Mouse (Mus musculus) forebrain, embryonic 11.5 days (tissue): ENCODE measurements around the gene Myh6. TPM values are rescaled to one million over a fixed set of nuclear protein-coding genes. Genes with fewer than 3 reads are reported as not detected.

Experiments
- ATAC-seq: fragments of 200-750 bp; cut with Nextera tagmentation; replicated peaks from 2 replicates; pipeline ENCODE4 v1.8.0; 2017; ENCODE audit warnings: moderate TSS enrichment; ENCODE audit not compliant: low FRiP score
- DNase-seq: peaks from one replicate; pipeline ENCODE4 v3.0.0-alpha.2; 2017; ENCODE audit warnings: low spot score
- H3K27ac ChIP-seq: fragments of 300-500 bp; sonication (generic); 2 replicates; pipeline ENCODE4 v1.5.1; 2014; ENCODE audit warnings: low read depth, low read length
- H3K27me3 ChIP-seq: fragments of 300-500 bp; sonication (generic); 2 replicates; pipeline ENCODE4 v1.6.1; 2014; ENCODE audit warnings: mild to moderate bottlenecking, low read length, mixed read lengths; ENCODE audit not compliant: control insufficient read depth, insufficient read depth
- H3K36me3 ChIP-seq: fragments of 300-500 bp; sonication (generic); 2 replicates; pipeline ENCODE4 v1.6.1; 2014; ENCODE audit warnings: mild to moderate bottlenecking, low read length, moderate library complexity, mixed read lengths; ENCODE audit not compliant: control insufficient read depth, insufficient read depth
- H3K4me1 ChIP-seq: fragments of 300-500 bp; sonication (generic); replicated peaks from 2 replicates; pipeline ENCODE4 v1.6.1; 2014; ENCODE audit warnings: low read length, mixed read lengths; ENCODE audit not compliant: control insufficient read depth, insufficient read depth
- H3K4me2 ChIP-seq: fragments of 300-500 bp; sonication (generic); 2 replicates; pipeline ENCODE4 v1.6.1; 2014; ENCODE audit warnings: low read depth, mild to moderate bottlenecking, low read length, moderate library complexity, mixed read lengths; ENCODE audit not compliant: severe bottlenecking
- H3K4me3 ChIP-seq: fragments of 300-500 bp; sonication (generic); 2 replicates; pipeline ENCODE4 v1.5.1; 2014; ENCODE audit warnings: low read depth, low read length
- H3K9ac ChIP-seq: fragments of 300-500 bp; sonication (generic); 2 replicates; pipeline ENCODE4 v1.6.1; 2014; ENCODE audit warnings: low read length
- H3K9me3 ChIP-seq: fragments of 300-500 bp; sonication (generic); 2 replicates; pipeline ENCODE4 v1.6.1; 2016; ENCODE audit warnings: low read length, mixed read lengths; ENCODE audit not compliant: control insufficient read depth
- WGBS: fragments of 180-500 bp; shearing (Covaris S2); extraction: QIAGEN DNeasy Blood & Tissue Kit; methylation state at CpG from one replicate; pipeline ENCODE4 v1.1.7; 2014; 5-methylcytosine and 5-hydroxymethylcytosine counted together
- polyA plus RNA-seq: library from polyadenylated mRNA; unstranded; fragments of >200 nt; fragmentation: Nextera tagmentation; extraction: Ambion mirVana; gene quantifications from 2 replicates; pipeline ENCODE4 v1.2.1, GENCODE M21; 2014

Myh6 gene
- polyA plus RNA-seq, 1 experiment from 2014 or later: not detected

- H3K27me3 ChIP-seq: no peaks in the 10 kb centered on the region
- ATAC-seq (no peak), DNase-seq (no peak)
- H3K36me3 ChIP-seq: no peaks in the 10 kb centered on the region
- H3K4me3 ChIP-seq: no peak overlapping the region
- no peak overlapping the region for H3K9ac ChIP-seq
- H3K4me1 ChIP-seq: peaks cover 23% of the 10 kb centered on the region
- H3K4me2 ChIP-seq: no peak overlapping the region
- no peak overlapping the region for H3K27ac ChIP-seq
- no peaks in the 10 kb centered on the region; the same call in 1 of the 2 replicates for H3K9me3 ChIP-seq
Observed at GRCm38 (mm10) chr14:54998680-54999079, 32.0 kb upstream of the Myh6 start.

DNA sequence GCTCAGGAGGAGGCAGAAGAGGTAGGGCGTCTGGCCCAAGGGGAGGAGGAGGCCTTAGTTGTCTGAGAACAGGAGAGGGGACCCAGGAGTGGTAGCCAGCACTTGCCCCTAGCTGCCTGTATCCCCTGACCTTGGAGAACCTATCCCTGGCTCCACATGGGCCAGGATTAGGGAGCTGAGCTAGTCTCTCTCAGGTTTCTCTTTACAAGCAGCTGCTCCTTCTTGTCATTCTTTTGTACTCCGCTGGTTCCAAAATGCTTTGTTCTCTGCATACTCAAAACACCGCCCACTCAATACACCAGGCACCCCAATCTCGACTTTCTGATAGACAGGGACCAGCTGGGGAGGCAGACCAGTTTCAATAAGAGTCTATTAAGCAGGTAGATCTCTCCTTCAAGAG lies 30.6 kb upstream of the Myh6 start:
- no peak for DNase-seq
- Histone ChIP-seq H3K9ac (no peak overlapping the region), H3K36me3 (no peaks in the 10 kb centered on the region), H3K4me1 (peaks cover 23% of the 10 kb centered on the region), H3K9me3 (no peaks in the 10 kb centered on the region; the same call in 1 of the 2 replicates), H3K27me3 (no peaks in the 10 kb centered on the region), H3K4me2 (no peak overlapping the region), H3K4me3 (no peak overlapping the region), H3K27ac (no peak overlapping the region)
- WGBS: 30% methylated on average over 4 of the region's 4 CpGs
- ATAC-seq: no peak

DNA sequence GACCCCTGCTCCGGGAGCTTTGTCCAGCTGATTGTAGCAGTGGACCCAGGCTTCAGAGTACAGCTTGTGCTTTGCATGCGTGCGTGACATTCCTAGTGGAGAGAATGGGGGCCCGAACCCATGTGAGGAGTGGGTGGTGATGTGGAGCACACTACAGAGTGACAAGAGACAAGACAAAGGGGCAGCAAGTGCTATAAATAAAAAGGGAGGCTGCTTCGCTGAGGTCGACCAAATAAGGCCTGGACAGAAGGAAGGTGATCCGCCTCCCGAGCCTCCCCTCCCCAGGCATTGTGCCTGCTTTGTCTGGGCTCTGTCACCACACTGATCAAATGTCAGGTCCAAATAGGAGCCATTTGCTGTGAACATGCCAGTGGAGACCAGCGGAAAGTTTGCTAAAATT lies 30.1 kb upstream of the Myh6 start:
- 42% methylated on average over 9 of the region's 9 CpGs for WGBS
- Histone ChIP-seq H3K9me3 (no peaks in the 10 kb centered on the region; the same call in 1 of the 2 replicates), H3K27ac (no peak overlapping the region), H3K4me1 (peaks cover 23% of the 10 kb centered on the region), H3K27me3 (no peaks in the 10 kb centered on the region), H3K36me3 (no peaks in the 10 kb centered on the region), H3K4me3 (no peak overlapping the region), H3K4me2 (no peak overlapping the region), H3K9ac (no peak overlapping the region)
- DNase-seq (peak; percentile 53), ATAC-seq (no peak)

DNA sequence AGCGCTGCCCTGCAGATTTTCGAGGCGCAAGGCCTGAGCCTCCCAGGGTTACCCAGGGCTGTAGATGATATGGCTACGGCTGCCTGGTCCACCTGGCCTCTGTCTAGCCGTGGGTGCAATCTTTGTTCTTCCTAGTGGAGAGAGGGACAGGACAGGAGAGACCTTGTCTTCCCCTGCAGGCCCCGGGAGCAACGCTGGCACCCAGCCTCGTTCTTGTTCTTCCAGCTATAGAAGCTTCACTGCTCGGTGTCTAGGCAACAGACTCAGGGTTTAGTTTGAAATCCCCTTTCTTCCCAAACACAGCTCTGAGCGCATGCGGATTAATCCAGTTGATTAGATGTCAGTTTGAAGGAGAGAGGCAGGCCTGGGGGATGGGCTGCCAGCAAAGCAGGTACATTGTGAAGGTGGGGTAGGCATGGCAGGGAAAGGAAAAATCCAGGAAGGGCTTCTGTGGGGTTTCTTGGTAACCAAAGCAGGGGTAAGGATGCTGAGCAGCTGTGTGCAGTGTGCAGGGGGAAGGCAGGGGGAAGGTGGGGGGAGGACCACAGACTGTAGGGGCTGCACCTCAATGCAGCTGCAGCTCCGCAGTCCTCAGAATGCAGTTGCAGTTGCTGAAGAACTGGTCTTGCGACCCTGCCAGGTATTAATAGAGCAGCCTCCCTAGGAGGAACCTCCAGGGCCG lies 28.9 kb upstream of the Myh6 start:
- Histone ChIP-seq H3K27ac (peak overlapping the region; percentile 71; the same call in 1 of the 2 replicates), H3K27me3 (no peaks in the 10 kb centered on the region), H3K9ac (peak overlapping the region; percentile 54), H3K4me2 (peak overlapping the region; percentile 12; the same call in 1 of the 2 replicates), H3K4me1 (peaks cover 23% of the 10 kb centered on the region), H3K36me3 (no peaks in the 10 kb centered on the region), H3K4me3 (no peak overlapping the region), H3K9me3 (no peaks in the 10 kb centered on the region)
- DNase-seq: peak; percentile 75
- WGBS: 16% methylated on average over 14 of the region's 14 CpGs
- ATAC-seq: peak; percentile 80

- H3K27me3 ChIP-seq: no peaks in the 10 kb centered on the region
- DNase-seq (no peak), ATAC-seq (peak; percentile 20; the same call in 1 of the 2 replicates)
- no peak overlapping the region for H3K4me3 ChIP-seq
- no peak overlapping the region for H3K4me2 ChIP-seq
- peaks cover 23% of the 10 kb centered on the region for H3K4me1 ChIP-seq
- H3K36me3 ChIP-seq: no peaks in the 10 kb centered on the region
- peak overlapping the region; percentile 54 for H3K9ac ChIP-seq
- H3K27ac ChIP-seq: peak overlapping the region; percentile 71; the same call in 1 of the 2 replicates
- no peaks in the 10 kb centered on the region for H3K9me3 ChIP-seq
Observed at GRCm38 (mm10) chr14:54994869-54995186, 28.1 kb upstream of the Myh6 start.

DNA sequence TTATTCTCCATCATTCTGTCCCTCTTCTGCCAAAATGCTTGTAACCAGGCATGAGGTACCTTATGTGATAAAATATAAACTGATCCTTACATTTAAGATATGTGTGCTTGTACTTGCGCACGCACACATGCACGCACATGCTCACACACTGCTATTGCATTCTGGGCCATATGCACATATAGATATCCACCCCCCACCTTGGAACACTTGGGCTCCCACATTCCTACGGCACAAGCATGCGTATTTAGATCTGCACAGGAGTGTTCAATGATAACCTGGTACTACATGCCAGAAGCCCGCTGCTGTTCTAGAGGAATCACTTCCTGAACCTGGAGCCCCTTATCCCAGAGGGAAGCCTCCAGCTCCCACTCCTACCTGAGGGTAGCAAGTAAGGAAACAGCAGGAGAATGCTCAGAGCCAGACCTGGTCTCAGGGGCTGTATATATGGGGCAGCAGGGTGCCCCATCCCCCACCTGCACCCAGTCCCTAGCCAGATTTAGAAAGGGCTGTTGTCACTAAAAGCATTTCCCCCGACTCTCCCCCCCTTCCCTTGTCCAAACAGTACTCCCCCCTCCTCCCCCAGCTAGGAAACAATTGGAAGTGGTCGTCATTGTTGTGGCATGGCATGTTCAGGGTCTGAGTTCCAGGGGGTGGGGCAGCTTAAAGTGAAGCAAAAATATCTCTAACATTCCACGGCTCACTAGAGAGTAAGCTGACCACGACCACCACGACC lies 27.6 kb upstream of the Myh6 start, which contains the start of gene Myh7:
TSS of gene Myh7 (minus strand) at position 491 of the 733 bp plus-strand sequence.
- Histone ChIP-seq H3K4me3 (no peak within 1 kb of the TSS), H3K9ac (peak within 1 kb of the TSS; percentile 54), H3K9me3 (no peaks in the 10 kb centered on the region), H3K4me1 (peaks cover 23% of the 10 kb centered on the region), H3K27ac (peak within 1 kb of the TSS; percentile 71; the same call in 1 of the 2 replicates), H3K27me3 (no peaks in the 10 kb centered on the region), H3K4me2 (peak within 1 kb of the TSS; percentile 12; the same call in 1 of the 2 replicates), H3K36me3 (no peaks in the 10 kb centered on the region)
- no peak for DNase-seq
- ATAC-seq: peak; percentile 16; the same call in 1 of the 2 replicates
- 49% methylated on average over 11 of the region's 11 CpGs for WGBS

- Histone ChIP-seq H3K36me3 (no peaks in the 10 kb centered on the region), H3K9me3 (no peaks in the 10 kb centered on the region), H3K9ac (no peak overlapping the region), H3K27ac (no peak overlapping the region), H3K27me3 (no peaks in the 10 kb centered on the region), H3K4me3 (no peak overlapping the region), H3K4me2 (no peak overlapping the region), H3K4me1 (peaks cover 23% of the 10 kb centered on the region)
- ATAC-seq: no peak
- DNase-seq: no peak
- 63% methylated on average over 10 of the region's 10 CpGs for WGBS
Observed at GRCm38 (mm10) chr14:54993636-54994035, 26.9 kb upstream of the Myh6 start.

GRCm38 (mm10) chr14:54992196-54992595 lies 25.5 kb upstream of the Myh6 start:
- no peaks in the 10 kb centered on the region for H3K9me3 ChIP-seq
- H3K27me3 ChIP-seq: no peaks in the 10 kb centered on the region
- DNase-seq: no peak
- 93% methylated on average over 10 of the region's 10 CpGs for WGBS
- no peak overlapping the region for H3K4me3 ChIP-seq
- no peak overlapping the region for H3K4me2 ChIP-seq
- H3K9ac ChIP-seq: no peak overlapping the region
- peaks cover 23% of the 10 kb centered on the region for H3K4me1 ChIP-seq
- no peak overlapping the region for H3K27ac ChIP-seq
- no peaks in the 10 kb centered on the region for H3K36me3 ChIP-seq
- no peak for ATAC-seq
